Mouse (Mus musculus) retina, embryonic 14.5 days (tissue): ENCODE results near the gene Hspa12b.
A peak's percentile ranks its signal among the peaks of the same experiment; 100 is the strongest.
"Not testable (repeated sequence)": the region's sequence is repeated elsewhere in the genome, so short reads cannot be mapped to it uniquely, and the experiment has no call there.

Experiments used
- DNase-seq: peaks from one replicate; pipeline ENCODE4 v3.0.0-alpha.2; 2015; ENCODE audit warnings: low spot score

The Hspa12b gene

DNA sequence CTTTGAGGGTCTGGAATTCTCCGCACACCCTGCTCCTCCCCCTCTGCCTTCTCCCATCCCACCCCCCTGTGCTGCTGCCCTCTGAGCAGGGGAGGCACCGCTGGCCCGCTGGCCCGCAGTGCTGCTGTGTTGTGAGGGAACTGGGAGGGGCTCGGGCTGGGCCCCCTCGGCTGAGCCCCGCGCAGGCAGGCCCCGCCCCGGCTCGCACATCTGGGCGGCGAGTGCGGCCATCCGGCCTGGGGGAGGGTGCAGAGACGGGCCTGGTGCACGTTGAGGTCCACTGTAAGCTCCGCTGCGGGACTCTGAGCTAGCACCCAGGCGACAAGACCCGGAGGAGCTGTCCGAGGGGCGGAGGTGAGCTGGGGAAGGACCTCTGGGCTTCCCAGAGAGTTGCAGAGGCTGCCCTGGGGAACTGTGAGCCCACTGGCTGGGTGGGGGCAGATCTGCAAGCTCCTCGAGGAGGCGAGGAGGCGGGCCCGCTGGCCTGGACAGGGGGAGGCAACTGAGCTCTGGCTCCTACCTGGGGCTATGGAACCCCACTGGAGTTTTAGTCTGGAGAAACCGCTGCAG is at the start of gene Hspa12b:
Gene Hspa12b (plus strand): TSS at position 120 of the 570 bp plus-strand sequence.
- peak; percentile 51 for DNase-seq

DNA sequence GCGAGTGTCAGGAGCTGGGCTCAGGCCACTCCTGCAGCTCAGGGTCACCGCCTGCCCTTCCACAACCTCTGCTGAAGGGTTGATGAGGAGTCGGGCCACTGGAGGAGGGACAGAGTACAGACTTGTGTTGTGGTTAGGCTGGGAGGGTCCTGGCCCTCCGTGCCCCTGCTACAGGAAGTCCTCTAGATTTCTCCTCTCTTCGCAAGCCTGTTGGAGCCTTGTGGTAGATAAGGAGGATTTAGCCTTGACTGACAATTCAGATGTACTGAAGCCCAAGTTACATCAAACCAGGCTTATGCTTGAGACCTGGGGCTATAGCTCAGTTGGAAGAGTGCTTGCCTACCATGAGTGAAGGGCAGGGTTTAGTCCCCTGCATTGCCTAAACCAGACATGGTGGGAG is 46.6 kb upstream of the Hspa12b start:
- DNase-seq: no peak

DNA sequence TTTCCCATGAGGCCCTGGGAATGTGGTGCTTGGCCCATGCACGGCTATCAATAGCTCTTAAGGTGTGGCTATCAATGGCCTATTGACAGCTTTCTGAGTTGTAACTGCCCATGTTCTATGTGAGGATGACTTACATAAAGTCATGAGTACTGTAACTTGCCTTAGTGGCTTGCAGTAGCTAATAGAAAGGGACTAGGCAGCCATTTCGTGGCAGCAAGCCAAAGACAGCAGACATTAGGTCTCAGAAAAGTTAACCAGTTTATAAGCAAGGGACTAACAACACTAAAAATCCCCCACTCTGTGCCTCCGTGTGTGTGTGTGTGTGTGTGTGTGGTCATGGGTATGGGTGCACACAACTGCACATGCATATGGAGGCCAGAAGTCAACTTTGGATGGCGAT is 42.9 kb upstream of the Hspa12b start:
- DNase-seq: no peak

DNA sequence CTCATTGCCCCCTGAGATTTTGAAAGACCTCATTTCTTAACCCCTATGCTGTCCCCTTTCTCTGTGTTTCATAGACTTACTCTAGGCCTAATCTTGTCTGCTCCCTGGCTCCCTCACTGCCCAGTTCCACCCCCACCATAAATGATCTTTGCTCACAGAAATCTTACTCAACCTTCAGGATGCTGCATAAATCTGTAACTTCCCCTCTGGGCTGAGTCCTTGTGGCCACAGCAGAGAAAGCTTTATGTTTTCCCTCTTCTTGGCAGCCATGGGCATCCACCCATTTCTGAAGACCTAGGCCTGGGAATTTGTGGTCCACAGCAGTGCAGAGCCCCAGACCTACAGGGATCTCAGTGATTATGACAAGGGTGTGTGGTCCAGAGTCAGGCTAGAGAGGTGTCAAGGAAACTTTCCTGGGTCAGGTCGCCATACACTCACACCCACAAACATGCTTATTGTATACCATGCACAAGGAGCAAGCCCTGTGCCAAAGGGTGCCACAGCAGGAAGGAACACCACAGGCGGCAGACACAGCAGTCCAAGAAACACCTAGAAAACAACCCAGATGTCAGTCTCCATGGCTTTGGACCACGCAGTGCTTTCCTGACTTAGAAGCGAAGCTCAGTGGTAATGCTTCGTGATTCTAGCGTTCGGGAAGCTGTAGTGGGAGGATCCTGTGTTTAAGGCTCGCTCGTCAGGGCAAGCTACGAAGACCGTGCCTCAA is 40.3 kb upstream of the Hspa12b start, which contains the start of gene Siglec1:
Gene Siglec1 (minus strand): TSS at position 99 of the 724 bp plus-strand sequence.
- no peak for DNase-seq

DNA sequence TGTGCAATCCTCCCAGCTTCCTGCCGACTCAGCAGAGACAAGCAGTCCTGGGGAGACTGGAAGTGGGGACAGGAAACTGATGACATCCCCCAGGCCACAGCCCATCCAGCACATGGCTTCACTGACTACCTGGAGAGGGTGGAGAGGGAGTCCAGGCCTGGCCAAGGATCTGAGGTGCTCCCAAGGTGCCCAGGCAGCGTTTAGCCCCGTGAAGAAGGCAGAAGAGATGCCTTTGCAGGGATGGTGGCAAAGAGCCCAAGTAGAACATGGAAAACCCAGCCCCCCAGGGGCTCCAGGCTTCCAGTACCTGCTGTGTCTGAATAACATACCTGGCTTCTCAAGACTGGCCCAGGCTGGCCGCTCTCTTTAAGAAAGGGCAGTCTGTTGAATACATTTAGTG is 38.5 kb upstream of the Hspa12b start:
- DNase-seq: no peak

DNA sequence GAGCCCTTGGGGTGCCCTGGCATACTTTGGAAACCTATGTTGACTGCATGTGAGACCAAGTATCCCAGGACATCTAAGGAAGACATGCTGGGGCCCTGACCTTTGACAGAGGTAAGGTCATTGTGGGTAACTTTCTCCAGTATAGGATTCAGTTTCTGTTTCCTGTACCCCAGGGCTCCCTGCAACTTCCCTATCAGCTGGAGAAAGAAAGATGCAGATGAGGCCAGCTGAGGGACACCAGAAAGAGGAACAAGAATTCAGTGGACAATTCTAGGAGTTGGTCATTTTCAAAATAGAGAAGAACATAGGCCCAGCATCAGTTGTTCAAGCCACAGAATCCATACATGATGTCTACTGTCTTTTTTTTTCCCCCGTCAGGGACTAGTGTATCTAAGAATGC is 37.4 kb upstream of the Hspa12b start:
- DNase-seq: no peak

DNA sequence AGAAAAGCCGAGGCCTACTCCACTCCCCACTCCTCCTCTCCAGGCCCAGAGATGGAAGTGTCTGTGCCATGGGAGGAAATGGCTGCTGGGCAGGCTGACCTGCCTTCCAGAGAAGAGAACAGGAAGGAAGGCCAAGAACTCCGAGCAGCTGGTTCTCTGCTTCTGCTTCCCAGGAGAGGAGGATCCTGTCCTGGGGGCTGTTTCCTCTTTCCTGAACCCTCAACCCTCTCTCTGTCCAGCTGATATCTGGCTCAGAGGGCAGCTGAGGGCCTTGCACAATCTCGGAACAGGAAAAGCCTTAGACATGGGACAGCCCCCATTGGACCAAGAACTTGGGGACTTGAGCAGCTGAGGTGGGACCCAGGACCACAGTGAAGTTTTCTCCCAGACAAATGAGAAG is 36.2 kb upstream of the Hspa12b start:
- no peak for DNase-seq

DNA sequence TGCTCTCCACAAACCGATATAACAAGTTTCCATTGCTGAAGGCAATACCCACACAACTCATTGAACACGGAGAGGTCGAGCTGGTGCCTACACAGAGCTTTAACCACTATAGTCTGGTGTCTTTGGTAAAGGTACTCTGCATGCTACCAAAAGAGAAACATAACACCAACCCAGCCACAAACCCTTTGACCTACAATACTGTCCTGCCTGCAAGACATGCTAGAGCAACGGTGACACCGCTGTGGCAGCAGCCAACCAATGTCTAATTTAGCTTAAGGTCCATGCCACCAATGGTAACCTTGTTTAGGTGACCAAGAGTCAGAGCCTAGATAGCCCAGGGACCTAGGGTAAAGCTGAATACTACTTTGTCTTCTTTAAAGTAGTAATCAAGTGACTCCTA is 33.5 kb upstream of the Hspa12b start:
- no peak for DNase-seq

DNA sequence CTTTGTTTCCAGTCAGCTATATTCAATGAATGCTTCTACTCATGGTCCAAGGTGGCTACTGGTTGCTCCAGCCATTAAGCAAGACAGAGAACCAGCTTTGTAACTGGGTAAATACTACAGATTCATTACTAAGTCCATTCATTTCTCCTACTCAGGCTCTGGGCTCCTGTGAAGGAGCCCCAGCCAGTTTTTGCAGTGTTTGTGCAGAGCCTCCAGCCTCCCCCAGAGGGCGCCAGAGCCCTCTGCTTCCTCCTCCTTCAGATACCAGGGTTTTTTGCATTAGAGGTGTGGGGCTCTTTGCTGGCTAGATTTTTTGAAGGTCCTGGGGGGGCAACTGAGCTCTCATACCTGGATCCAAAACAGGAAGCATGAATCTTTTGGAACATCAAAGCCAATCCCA is 32.3 kb upstream of the Hspa12b start:
- peak; percentile 89 for DNase-seq

DNA sequence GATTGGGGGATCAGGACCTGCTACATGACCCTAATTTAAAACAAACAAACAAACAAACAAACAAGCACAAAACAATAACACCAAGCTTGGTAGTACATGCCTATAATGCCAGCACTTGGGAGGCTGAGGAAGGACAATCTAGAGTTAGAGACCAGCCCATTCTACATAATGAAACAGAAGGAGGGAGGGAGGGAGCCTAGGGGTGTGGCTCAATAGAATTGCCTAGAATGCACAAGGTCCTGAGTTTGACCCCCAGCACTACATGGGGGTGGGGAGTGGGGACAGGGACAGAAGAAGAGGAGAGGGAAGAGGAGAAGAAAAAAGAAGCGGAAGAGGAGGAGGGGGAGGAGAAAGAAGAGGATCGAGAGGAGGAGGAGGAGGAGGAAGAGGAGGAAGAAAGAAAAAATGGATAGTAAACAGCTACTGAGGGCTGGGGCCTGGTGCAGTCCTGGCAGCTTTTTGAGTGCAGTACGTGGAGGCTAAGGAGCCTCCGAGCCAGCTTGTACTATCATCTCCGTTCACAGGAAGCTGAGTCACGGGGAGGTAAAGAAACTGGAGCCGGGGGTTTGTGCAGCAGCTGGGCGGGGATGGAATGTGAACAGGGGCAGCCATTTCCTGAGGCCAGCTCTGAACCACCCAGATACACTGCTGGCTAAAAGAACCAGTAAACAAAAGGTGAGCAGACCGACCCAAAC is 30.8 kb upstream of the Hspa12b start:
- no peak for DNase-seq

DNA sequence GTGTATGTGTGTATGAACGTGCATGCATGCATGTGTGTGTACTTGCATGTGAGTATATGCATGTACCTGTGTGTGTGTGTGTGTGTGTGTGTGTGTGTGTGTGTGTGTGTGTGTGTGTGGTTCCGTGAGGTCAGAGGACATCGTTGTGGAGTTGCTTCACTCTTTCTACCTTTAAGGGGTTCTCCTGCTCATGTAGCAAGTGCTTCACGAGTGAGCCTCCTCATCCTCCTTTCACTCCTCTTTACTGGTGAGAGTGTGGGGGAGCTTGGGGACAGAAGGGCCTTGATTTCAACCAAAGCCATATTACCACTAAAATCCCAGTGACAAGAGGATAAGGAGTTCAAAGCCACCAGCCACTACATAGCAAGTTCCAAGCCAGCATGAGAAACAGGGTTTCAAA is 30.0 kb upstream of the Hspa12b start:
- no peak for DNase-seq

DNA sequence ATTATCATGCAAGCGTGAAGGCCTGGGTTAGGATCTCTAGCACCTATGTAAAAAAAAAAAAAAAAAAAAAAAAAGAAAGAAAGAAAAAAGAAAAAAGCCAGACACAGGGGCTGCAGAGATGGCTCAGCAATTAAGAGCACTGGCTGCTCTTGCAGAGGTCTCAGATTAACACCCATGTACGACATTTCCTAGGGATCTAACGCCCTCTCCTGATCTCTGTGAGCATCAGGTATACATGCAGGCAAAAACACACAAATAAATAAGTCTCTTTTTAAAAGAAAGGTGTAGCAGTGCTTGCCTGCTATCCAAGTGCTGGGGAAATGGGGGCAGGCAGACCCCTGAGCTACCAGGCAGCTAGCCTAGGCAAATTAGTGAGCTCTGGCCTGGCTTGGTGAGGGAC is 25.6 kb upstream of the Hspa12b start:
- no peak for DNase-seq

DNA sequence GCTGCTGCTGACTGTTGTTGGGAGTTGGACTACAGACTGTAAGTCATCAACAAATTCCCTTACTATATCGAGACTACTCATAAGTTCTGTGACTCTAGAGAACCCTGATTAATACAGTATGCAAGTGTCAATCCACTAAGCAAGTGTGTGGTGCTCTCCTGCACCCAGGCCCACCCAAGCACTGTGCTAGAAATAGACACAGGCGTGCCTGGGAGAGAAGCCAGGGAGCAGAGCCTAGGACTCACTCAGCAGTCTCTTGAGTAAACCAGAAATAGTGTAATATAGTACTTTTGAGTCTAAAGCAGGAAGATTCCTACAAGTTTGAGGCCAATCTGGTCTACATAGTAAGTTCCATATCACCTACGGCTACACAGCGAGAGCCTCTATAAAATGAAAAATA is 23.1 kb upstream of the Hspa12b start:
- no peak for DNase-seq

DNA sequence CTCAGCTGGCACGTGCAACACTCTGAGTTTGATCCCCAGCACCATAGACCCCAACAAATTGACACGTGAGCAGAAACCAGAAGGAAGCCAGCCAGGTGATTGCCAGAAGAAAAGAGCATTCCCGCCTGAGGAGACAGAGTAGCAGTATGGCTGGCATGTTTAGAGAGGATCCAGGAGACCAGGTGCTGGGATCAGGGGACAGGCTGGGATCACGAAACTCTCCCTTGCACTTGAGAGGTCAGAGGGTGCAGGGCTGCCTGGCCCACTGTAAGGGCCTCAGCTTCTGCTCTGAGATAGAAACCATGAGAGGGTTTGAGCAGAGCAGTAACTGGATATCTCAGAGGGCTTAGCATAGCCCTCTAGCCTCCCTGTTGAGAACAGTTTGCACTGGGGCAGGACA is 22.0 kb upstream of the Hspa12b start:
- DNase-seq: not testable (repeated sequence)

DNA sequence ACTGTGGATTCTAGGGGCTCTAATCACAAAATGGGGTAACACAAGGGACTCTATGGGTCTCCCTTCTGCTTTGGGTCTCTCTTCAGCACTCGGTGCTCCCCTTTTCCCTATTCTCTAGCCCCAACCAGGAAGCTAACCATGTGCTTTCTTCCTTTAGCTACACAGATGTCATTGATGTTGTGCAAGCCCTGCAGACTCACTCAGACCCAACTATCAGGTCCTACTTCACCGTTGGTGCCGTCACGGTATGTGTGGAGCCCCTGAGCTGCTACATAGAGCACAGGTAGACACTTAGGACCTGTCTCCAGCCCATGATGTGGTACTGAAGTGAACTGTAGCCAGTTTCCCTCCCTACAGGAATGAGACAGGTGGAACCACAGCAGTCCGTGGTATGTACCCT is 21.1 kb upstream of the Hspa12b start:
- no peak for DNase-seq

DNA sequence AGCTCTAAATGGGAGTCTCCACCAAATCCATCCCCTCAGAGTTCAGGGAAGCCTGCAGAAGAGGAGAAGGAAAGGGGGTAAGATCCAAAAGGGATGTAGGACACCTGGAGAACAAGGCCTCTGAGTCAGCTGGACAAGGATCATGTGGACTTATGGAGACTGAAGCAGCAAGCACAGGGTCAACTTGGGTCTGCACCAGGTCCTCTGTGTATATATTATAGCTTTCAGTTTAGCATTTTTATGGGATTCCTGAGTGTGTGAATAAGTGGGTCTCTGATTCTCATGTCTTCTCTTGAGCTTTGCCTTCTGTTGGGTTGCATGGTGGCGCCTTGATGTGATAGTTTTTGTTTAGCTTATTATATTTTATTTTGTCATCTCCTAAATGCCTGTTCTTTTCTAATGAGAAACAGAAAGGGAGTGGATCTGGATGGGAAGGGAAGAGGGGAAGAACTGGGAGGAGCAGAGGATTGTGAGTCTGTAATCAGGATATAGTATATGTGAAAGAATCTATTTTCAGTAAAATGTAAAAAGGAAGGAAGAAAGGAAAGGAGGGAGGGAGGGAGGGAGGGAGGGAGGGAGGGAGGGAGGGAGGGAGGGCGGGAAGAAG is 8.0 kb upstream of the Hspa12b start:
- no peak for DNase-seq

DNA sequence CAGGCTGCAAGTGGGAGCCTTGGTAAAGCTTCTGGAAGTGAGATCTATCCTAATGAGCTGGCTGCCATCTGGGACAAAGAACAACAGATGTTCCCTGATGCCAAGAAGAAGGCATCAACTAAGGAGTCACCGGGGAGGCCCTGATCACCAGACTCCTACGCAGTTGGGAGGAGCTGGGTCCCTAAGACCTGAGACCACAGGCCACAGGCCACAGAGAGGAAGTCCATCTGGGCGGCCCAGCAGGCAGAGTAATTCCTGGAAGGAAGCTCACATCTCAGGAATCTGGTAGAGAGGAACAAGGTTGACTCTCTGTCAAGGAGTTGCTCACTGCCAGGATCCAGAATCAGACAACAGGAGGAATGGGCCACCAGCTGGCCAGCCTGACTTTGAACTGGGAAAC is 2.9 kb upstream of the Hspa12b start:
- DNase-seq: no peak

DNA sequence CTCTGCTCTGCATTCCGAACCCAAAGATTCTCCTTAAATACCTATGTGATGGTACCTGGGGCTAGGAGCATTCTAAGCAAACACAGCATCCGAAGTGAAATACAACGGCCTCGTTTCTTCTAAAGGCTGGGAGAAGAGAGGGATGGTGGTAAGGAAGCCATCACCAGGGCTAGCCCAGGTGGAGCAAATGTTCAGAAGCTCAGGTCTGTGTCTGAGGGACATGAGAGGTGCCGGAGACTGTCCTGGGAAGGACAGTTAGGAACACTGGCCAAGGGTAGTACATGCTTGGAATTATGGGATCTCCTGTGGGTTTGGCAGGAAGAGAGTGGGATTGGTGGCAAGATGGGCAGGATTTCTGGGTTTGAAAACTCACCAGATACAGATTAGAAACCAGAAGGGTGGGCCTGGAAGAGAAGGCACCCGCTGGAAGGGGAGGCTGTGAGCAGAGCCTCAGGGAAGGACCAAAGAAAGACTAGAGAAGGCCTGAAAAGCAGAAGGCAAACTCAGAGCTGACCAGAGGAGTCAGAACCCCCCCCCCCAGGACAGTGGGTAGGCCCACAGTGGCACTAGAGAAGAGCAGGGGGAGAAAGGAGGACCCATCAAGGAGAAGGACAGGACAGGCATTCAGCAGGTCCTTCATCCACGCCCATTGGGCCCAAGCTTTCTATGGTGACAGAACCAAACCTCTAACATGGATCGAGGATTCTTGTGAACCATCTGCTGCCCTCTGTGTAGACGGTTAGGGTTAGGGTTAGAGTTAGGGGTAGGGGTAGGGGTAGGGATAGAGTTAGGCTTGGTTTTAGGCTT is 1.7 kb upstream of the Hspa12b start:
- no peak for DNase-seq

DNA sequence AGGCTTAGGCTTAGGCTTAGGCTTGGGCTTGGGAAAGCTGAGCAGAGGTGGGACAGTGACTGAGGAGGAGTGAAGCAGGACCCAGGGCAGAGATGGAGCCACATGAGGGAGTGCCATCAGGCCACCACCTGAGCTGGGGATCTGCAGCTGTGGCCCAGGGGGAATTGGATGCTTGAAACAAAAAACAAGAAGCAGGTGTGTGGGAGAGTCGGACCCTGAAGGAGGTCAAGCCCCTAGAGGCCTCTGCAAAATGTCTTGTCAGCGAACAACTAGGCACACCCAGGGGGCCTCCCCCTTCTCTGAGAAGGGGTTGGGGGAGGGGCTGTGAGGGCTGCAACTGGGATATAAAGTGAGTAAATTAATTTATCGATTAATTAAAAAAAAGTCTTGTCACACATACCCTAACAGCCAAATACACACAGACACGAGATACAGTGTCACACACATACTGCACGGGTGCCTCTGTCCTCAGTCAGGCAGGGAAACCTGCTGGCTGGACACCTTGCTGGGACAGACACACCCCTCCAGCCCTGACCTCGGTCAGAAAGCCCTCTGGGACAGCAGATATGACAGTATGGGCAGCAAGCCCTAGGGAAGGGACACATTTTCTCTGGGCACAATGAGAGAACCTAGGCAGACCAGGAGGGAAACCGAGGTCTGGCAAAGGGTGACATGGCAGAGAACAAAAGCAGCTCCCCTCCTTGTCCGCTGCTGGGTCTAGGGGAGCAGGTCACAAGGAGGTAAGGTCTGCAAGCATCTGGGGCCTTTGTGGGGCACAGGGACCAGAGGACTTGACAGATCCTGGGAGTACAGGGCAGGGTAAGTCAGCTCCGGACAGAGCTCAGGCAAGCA is 890 bp upstream of the Hspa12b start:
- DNase-seq: no peak

DNA sequence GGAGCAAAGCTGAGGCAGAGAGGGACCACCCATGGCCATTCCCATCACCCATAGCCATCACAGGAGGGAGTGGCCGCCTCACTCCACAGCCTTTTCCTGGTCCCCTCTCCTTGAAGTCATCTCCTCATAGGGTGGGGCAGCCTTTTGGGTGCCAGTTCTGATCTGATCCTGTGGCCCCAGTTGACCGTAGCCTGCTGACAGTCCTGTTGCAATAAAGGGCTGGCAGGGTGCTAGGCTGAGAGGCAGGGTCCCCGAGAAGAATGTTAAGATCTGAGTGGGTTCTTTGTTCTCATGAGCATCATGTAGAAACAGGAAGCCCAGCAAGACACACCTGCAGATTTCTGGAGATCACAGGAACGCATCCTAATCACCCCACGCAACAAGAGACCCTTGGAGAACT is 1.1 kb downstream of the Hspa12b start:
- no peak for DNase-seq

DNA sequence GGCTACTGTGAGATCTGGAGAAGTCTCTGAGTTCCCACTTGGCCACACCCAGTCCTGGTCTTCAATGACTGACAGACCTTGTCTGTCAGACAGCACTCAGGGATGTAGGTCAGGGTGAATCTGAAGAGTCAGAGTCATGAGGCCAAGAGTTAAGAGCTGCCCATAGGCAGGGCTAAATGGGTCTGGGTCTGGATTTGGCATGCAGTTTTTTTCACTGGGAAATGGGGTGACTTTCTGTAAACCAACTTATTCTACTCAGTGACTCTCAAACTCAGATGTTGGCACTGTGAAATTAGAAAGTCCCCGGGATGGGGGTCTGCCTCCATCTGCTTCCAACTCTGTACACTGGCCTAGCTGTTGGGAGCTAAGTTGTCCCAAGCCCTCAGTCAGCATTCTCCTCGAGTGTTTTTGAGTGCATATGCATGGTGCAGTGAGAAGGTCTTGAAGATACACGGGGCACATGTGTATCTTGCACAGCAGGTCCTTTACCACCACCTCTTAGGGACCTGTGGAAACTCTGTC is 1.6 kb downstream of the Hspa12b start:
- DNase-seq: no peak
